Mouse (Mus musculus) neural tube, embryonic 11.5 days (tissue): Measurements from ENCODE around the gene Mboat7. TPM values are rescaled to one million over a fixed set of nuclear protein-coding genes. Genes with fewer than 3 reads are reported as not detected.

ENCODE experiments used
- ATAC-seq: fragments of 200-750 bp; cut with Nextera tagmentation; 2 replicates; pipeline ENCODE4 v1.8.0; 2017; ENCODE audit warnings: moderate number of reproducible peaks, mild to moderate bottlenecking, moderate TSS enrichment, moderate library complexity; ENCODE audit not compliant: insufficient read depth, low FRiP score, low TSS enrichment
- DNase-seq: peaks from one replicate; pipeline ENCODE4 v3.0.0-alpha.2; 2015; ENCODE audit warnings: low spot score
- H3K27ac ChIP-seq: fragments of 300-500 bp; sonication (generic); 2 replicates; pipeline ENCODE4 v1.5.1; 2014; ENCODE audit warnings: low read depth, mild to moderate bottlenecking, low read length
- H3K27me3 ChIP-seq: fragments of 300-500 bp; sonication (generic); 2 replicates; pipeline ENCODE4 v1.6.1; 2014; ENCODE audit warnings: mild to moderate bottlenecking, low read length, mixed read lengths; ENCODE audit not compliant: control insufficient read depth, insufficient read depth
- H3K36me3 ChIP-seq: fragments of 300-500 bp; sonication (generic); 2 replicates; pipeline ENCODE4 v1.6.1; 2014; ENCODE audit warnings: mild to moderate bottlenecking, low read length, moderate library complexity, mixed read lengths; ENCODE audit not compliant: control insufficient read depth, insufficient read depth
- H3K4me1 ChIP-seq: fragments of 300-500 bp; sonication (generic); 2 replicates; pipeline ENCODE4 v1.6.1; 2014; ENCODE audit warnings: low read length, mixed read lengths; ENCODE audit not compliant: control insufficient read depth, insufficient read depth
- H3K4me2 ChIP-seq: fragments of 300-500 bp; sonication (generic); 2 replicates; pipeline ENCODE4 v1.6.1; 2014; ENCODE audit warnings: low read depth, mild to moderate bottlenecking, moderate library complexity
- H3K4me3 ChIP-seq: fragments of 300-500 bp; sonication (generic); 2 replicates; pipeline ENCODE4 v1.5.1; 2014; ENCODE audit warnings: low read depth, low read length
- H3K9ac ChIP-seq: fragments of 300-500 bp; sonication (generic); 2 replicates; pipeline ENCODE4 v1.6.1; 2014; ENCODE audit warnings: mild to moderate bottlenecking, low read length
- H3K9me3 ChIP-seq: fragments of 300-500 bp; sonication (generic); 2 replicates; pipeline ENCODE4 v1.6.1; 2016; ENCODE audit warnings: low read length; ENCODE audit not compliant: control insufficient read depth
- WGBS: fragments of 180-500 bp; shearing (Covaris S2); extraction: QIAGEN DNeasy Blood & Tissue Kit; methylation state at CpG from one replicate; pipeline ENCODE4 v1.1.7; 2014; 5-methylcytosine and 5-hydroxymethylcytosine counted together
- polyA plus RNA-seq: library from polyadenylated mRNA; unstranded; fragments of >200 nt; fragmentation: Nextera tagmentation; extraction: Ambion mirVana; gene quantifications from 2 replicates; pipeline ENCODE4 v1.2.1, GENCODE M21; 2014

Mboat7 gene
- polyA plus RNA-seq, 1 experiment from 2014 or later: 33.5 TPM

DNA sequence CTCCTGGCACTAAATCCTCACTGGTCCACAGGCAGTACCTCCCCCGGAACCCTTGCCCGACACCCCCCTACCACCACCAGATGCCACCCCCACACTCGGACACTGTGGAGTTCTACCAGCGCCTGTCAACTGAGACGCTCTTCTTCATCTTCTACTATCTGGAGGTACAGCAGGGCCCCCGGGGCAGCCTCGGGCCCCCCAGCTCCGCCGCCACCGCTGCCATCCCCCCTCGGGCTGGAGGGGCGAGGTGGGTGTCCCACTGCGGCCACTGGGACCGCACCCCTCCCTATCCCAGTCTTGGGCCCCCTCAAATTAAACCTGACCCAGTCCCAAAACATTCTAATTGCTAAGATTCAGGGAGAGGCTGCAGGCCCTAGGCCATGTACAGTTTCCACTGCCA is 34.7 kb downstream of the Mboat7 start:
- DNase-seq (no peak), ATAC-seq (no peak)
- Histone ChIP-seq H3K4me2 (no peak overlapping the region), H3K4me3 (no peak overlapping the region), H3K27ac (no peak overlapping the region), H3K27me3 (no peaks in the 10 kb centered on the region), H3K9me3 (no peaks in the 10 kb centered on the region), H3K9ac (no peak overlapping the region), H3K36me3 (peaks cover 53% of the 10 kb centered on the region), H3K4me1 (no peaks in the 10 kb centered on the region)
- WGBS: 95% methylated on average over 14 of the region's 14 CpGs

DNA sequence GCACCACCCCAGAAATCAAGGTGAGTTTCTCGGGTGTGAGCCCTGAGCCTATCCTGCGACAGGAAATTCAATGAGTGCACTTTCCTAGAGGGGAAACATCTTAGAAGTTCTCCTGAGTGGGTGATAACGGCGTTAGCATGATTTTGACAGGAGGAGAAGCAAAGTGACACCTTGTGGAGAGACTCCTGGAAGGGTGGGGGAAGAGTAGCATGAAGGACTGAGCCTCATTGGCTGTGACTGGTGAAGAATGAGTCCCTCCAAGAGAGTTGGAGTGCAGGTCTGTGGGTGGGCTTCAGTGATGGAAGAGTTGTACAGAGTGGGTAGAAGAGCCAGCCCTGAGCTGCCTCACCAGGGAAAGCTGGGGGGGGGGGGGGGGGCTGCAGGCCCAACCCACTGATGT is 36.4 kb downstream of the Mboat7 start:
- WGBS: 89% methylated on average over 4 of the region's 4 CpGs

DNA sequence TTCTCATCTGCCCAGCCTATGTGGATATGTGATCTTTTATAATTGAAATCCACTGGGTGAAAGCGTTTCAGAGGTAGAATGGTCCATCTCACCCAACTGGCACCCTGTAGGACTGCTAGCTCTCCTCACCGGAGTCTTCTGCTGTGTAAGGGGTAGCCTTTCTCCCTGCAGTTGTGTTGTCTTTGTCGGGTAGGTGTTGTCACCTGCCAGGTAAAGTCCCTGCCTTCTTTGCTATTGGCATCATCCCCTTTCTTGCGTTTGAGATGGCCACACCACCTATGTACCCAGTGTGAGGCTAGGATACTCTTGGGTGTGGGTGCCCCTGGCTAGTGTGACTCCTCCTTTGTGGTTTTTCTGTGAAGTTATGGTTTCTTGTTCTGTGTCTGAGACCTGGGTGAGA is 46.7 kb downstream of the Mboat7 start:
- H3K36me3 ChIP-seq: peaks cover 13% of the 10 kb centered on the region
- H3K4me1 ChIP-seq: peaks cover 21% of the 10 kb centered on the region
- WGBS: 79% methylated on average over 4 of the region's 4 CpGs
- ATAC-seq (no peak), DNase-seq (no peak)
- no peaks in the 10 kb centered on the region for H3K27me3 ChIP-seq
- H3K4me2 ChIP-seq: peak overlapping the region; percentile 73
- H3K27ac ChIP-seq: no peak overlapping the region
- peak overlapping the region; percentile 100 for H3K4me3 ChIP-seq
- peak overlapping the region; percentile 98 for H3K9ac ChIP-seq
- 0 out of 2 replicates have a peak, but pooled peaks cover 3% of the 10 kb centered on the region for H3K9me3 ChIP-seq

More for the DNA sequence above, 36.4 kb downstream of the Mboat7 start:
- ATAC-seq (no peak), DNase-seq (no peak)
- Histone ChIP-seq H3K4me2 (no peak overlapping the region), H3K27ac (no peak overlapping the region), H3K9ac (no peak overlapping the region), H3K4me1 (no peaks in the 10 kb centered on the region), H3K27me3 (no peaks in the 10 kb centered on the region), H3K4me3 (no peak overlapping the region), H3K36me3 (peaks cover 62% of the 10 kb centered on the region), H3K9me3 (no peaks in the 10 kb centered on the region)

DNA sequence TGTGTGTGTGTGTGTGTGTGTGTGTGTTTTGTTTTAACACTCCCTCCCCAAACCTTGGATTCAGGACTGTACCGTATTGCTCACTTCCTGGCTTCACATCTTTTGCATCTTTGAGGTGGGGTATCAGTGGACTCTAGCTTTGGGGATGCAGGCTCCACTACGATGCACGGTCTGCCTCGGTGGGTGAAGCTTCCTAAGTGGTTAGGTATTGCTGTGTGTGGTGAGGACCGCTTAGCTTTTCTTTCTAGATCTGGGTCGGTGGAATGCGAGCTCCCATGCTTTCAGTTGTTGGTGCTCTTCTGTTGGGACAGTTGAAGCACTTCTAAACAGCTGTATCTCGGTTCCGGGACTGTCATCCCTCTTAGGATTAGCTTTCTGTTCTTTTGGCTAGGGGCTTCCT is 47.1 kb downstream of the Mboat7 start:
- Histone ChIP-seq H3K27ac (no peak overlapping the region), H3K4me1 (peaks cover 21% of the 10 kb centered on the region), H3K9ac (peak overlapping the region; percentile 98), H3K36me3 (peaks cover 12% of the 10 kb centered on the region), H3K4me2 (peak overlapping the region; percentile 73), H3K9me3 (0 out of 2 replicates have a peak, but pooled peaks cover 3% of the 10 kb centered on the region), H3K4me3 (peak overlapping the region; percentile 100), H3K27me3 (no peaks in the 10 kb centered on the region)
- DNase-seq: no peak
- ATAC-seq: no peak
- WGBS: 33% methylated on average over 9 of the region's 9 CpGs

DNA sequence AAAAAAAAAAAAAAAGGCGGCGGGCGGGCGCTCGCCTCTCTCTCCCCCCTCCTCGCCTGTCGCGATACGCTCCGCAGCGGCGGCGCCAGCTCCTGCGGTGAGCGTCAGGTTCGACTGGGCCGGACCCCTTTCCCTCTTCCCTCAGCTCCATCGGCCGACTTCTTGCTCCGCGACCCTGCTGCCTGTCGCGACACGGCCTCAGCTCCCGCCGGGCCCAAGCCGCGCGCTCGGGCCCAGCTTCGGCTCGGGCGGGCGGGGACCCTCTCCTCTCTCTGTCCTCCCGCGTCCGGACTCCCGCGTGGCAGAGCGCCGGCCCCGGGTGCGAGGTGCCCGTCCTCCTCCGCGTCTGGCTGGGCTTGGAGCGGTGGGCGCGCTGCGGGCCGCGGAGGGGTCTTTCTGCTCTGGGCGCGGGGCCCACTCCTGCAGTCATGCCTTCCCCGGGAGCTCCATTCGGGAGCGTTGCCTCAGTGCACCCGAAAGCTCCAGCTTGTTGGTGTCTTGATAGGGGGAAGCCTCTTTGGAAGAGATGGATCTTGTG is 47.8 kb downstream of the Mboat7 start:
- DNase-seq (no peak), ATAC-seq (peak; percentile 1; the same call in 1 of the 2 replicates)
- H3K27me3 ChIP-seq: no peaks in the 10 kb centered on the region
- H3K36me3 ChIP-seq: peaks cover 10% of the 10 kb centered on the region
- H3K27ac ChIP-seq: peak overlapping the region; percentile 97
- WGBS: under 1% methylated on average over 40 of the region's 58 CpGs
- H3K4me1 ChIP-seq: peaks cover 21% of the 10 kb centered on the region
- peak overlapping the region; percentile 100 for H3K4me3 ChIP-seq
- peak overlapping the region; percentile 73 for H3K4me2 ChIP-seq
- H3K9me3 ChIP-seq: 0 out of 2 replicates have a peak, but pooled peaks cover 3% of the 10 kb centered on the region
- peak overlapping the region; percentile 98 for H3K9ac ChIP-seq

DNA sequence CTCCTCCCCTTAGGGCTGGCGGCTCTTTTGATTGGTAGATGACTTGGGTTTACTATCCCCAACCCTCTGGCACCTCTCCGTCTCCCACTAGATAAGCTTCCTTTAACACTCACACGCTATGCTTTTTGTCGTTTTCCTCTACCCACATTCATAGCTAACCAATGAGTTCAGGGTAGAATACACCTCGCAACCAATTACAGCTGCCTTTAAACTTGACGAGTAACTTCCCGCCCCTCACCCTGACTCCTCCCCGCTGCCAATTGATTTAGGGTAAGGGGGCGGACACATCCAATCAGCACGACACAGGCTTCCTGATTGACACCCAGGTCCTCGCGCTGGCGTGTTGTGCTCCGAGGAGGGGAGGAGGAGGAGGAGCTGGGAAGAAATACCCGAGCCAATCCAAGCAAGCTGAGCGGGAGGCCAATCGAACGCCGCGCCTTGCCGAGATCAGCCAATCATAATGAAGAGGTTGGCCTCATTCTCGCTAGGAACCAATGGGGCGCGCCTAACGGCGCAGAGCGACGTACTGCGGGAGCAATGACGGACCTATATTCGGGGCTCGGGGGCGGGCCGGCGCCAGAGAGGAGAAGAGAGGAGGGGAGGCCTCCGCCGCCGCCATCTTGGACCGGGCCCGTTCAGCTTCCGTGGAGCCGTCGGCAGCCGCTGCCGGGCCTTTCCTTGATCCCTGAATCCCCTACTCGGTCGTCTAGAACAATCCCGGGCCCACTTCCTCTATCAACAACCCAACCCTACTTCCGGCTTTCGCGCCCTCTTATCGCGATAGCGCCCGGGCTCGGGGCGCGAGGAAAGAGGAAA is 48.4 kb downstream of the Mboat7 start, which contains the start of gene Cnot3:
Gene Cnot3, plus strand, starts transcription at position 597 of the 816 bp plus-strand sequence.
- ATAC-seq: peak; percentile 98
- H3K4me2 ChIP-seq: peak within 1 kb of the TSS; percentile 73
- H3K27ac ChIP-seq: peak within 1 kb of the TSS; percentile 97
- DNase-seq: peak; percentile 98
- peaks cover 21% of the 10 kb centered on the region for H3K4me1 ChIP-seq
- H3K9ac ChIP-seq: peak within 1 kb of the TSS; percentile 98
- 0% methylated on average over 57 of the region's 58 CpGs for WGBS
- 0 out of 2 replicates have a peak, but pooled peaks cover 3% of the 10 kb centered on the region for H3K9me3 ChIP-seq
- peak within 1 kb of the TSS; percentile 100 for H3K4me3 ChIP-seq
- peaks cover 6% of the 10 kb centered on the region for H3K36me3 ChIP-seq
- no peaks in the 10 kb centered on the region for H3K27me3 ChIP-seq

DNA sequence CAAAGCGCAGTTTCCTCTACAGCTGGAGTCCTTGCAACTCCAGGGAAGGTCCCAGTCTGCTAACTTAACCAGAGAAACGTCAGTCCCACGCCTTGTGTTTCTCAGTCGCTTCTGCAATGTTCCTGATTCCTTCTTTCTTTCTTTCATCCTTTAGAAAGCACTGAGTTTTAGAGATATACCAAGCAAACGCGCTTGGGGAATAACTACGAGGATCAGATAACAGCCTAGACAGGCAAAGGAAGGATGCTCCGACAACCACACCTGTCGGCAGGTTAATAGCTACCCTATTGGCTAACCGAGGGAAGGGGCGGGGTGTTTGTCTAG is 49.0 kb downstream of the Mboat7 start:
- H3K27ac ChIP-seq: no peak overlapping the region
- ATAC-seq: no peak
- WGBS: 1% methylated on average over 11 of the region's 11 CpGs

DNA sequence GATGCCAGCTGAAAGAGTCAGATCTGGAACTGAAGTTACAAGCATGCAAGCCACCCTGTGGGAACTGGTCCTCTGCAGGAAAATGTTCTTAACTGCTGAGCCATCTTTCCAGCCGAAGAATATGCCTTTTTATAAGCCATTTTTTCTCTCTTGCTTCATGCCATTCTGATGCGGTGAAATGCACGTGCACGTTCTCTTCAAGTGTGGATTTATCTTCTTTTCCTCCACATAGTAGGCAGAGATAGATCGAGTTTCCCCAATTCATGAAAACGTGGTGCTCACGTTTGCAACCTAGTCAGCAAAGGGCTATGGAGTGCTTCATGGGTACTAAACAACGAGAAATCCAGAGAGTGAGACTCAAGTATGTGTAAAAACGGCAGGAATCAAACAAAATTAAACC is 49.5 kb downstream of the Mboat7 start:
- peaks cover 21% of the 10 kb centered on the region for H3K4me1 ChIP-seq
- H3K36me3 ChIP-seq: peaks cover 6% of the 10 kb centered on the region
- H3K9ac ChIP-seq: no peak overlapping the region
- H3K4me3 ChIP-seq: peak overlapping the region; percentile 100
- H3K9me3 ChIP-seq: 0 out of 2 replicates have a peak, but pooled peaks cover 3% of the 10 kb centered on the region
- H3K27me3 ChIP-seq: no peaks in the 10 kb centered on the region
- 29% methylated on average over 9 of the region's 9 CpGs for WGBS
- ATAC-seq (no peak), DNase-seq (no peak)
- peak overlapping the region; percentile 50 for H3K4me2 ChIP-seq
- no peak overlapping the region for H3K27ac ChIP-seq

More for the DNA sequence above, 49.0 kb downstream of the Mboat7 start:
- no peak for DNase-seq
- Histone ChIP-seq H3K4me1 (peaks cover 21% of the 10 kb centered on the region), H3K9me3 (0 out of 2 replicates have a peak, but pooled peaks cover 3% of the 10 kb centered on the region), H3K9ac (no peak overlapping the region), H3K4me2 (peak overlapping the region; percentile 50), H3K36me3 (peaks cover 6% of the 10 kb centered on the region), H3K4me3 (peak overlapping the region; percentile 100), H3K27me3 (no peaks in the 10 kb centered on the region)
